Mouse (Mus musculus): Measurements from ENCODE around the gene Filip1l. TPM values are rescaled to one million over a fixed set of nuclear protein-coding genes. Genes with fewer than 3 reads are reported as not detected.

Filip1l gene
- polyA plus RNA-seq, 1 experiment: 15.1 TPM

GRCm38 (mm10) chr16:57403825-57404224 lies 50.9 kb downstream of the Filip1l start:
- peaks cover 8% of the 10 kb centered on the region for H3K4me1 ChIP-seq (ENCODE audit: control insufficient read depth, insufficient read depth, low read length)
- DNase-seq: no peak
- TF ChIP-seq CTCF (IDR thresholded peaks at IDR 0.05; ENCODE audit: insufficient read depth, low read length) (no peak), POLR2A (IDR thresholded peaks at IDR 0.05; ENCODE audit: borderline replicate concordance, extremely low read depth, low read depth, low read length) (no peak)
- 62% methylated on average over 5 of the region's 5 CpGs for WGBS
- no peak overlapping the region for H3K4me3 ChIP-seq (replicated peaks; ENCODE audit: extremely low read depth, low read depth, low read length)

DNA sequence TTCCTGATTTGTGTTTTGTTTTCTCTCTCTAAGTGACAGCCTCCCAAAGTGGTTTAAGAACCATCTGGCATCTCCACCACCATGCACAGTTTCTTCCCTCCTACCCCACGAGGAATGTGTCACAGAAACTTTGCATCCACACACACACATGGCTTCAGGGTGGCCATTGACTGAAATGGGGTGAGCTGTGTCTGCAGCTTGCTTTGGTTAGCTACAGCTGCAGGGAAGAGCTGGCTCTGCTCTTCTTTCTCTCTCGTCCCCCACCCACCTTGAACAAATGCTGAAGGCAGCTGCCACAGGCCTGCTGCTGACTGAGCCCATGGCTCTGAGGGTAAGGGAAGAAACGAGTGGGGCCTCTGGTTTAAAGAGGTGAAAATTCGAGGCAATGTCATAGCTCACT lies 59.9 kb downstream of the Filip1l start:
- Histone ChIP-seq H3K4me1 (ENCODE audit: control insufficient read depth, insufficient read depth, low read length) (no peaks in the 10 kb centered on the region), H3K4me3 (replicated peaks; ENCODE audit: extremely low read depth, low read depth, low read length) (no peak overlapping the region)
- WGBS: 60% methylated on average over 4 of the region's 4 CpGs
- TF ChIP-seq POLR2A (IDR thresholded peaks at IDR 0.05; ENCODE audit: borderline replicate concordance, extremely low read depth, low read depth, low read length) (no peak), CTCF (IDR thresholded peaks at IDR 0.05; ENCODE audit: insufficient read depth, low read length) (no peak)
- DNase-seq: no peak

- no peak overlapping the region for H3K4me3 ChIP-seq (replicated peaks; ENCODE audit: extremely low read depth, low read depth, low read length)
- 74% methylated on average over 2 of the region's 2 CpGs for WGBS
- TF ChIP-seq POLR2A (IDR thresholded peaks at IDR 0.05; ENCODE audit: borderline replicate concordance, extremely low read depth, low read depth, low read length): no peak
- no peak for TF ChIP-seq CTCF (IDR thresholded peaks at IDR 0.05; ENCODE audit: insufficient read depth, low read length)
- peaks cover 3% of the 10 kb centered on the region; the same call in 1 of the 2 replicates for H3K4me1 ChIP-seq (ENCODE audit: control insufficient read depth, insufficient read depth, low read length)
- DNase-seq: no peak
Observed at GRCm38 (mm10) chr16:57416049-57416448, 63.2 kb downstream of the Filip1l start.

GRCm38 (mm10) chr16:57417017-57417416 lies 64.1 kb downstream of the Filip1l start:
- Histone ChIP-seq H3K4me1 (ENCODE audit: control insufficient read depth, insufficient read depth, low read length) (peaks cover 10% of the 10 kb centered on the region), H3K4me3 (replicated peaks; ENCODE audit: extremely low read depth, low read depth, low read length) (no peak overlapping the region)
- TF ChIP-seq POLR2A (IDR thresholded peaks at IDR 0.05; ENCODE audit: borderline replicate concordance, extremely low read depth, low read depth, low read length) (no peak), CTCF (IDR thresholded peaks at IDR 0.05; ENCODE audit: insufficient read depth, low read length) (no peak)
- no peak for DNase-seq
- 70% methylated on average over 9 of the region's 9 CpGs for WGBS

- WGBS: 58% methylated on average over 1 of the region's 1 CpGs
- no peak for DNase-seq
- Histone ChIP-seq H3K4me1 (ENCODE audit: control insufficient read depth, insufficient read depth, low read length) (peaks cover 12% of the 10 kb centered on the region), H3K4me3 (replicated peaks; ENCODE audit: extremely low read depth, low read depth, low read length) (no peak overlapping the region)
- TF ChIP-seq CTCF (IDR thresholded peaks at IDR 0.05; ENCODE audit: insufficient read depth, low read length) (no peak), POLR2A (IDR thresholded peaks at IDR 0.05; ENCODE audit: borderline replicate concordance, extremely low read depth, low read depth, low read length) (no peak)
Observed at GRCm38 (mm10) chr16:57417955-57418354, 65.1 kb downstream of the Filip1l start.

DNA sequence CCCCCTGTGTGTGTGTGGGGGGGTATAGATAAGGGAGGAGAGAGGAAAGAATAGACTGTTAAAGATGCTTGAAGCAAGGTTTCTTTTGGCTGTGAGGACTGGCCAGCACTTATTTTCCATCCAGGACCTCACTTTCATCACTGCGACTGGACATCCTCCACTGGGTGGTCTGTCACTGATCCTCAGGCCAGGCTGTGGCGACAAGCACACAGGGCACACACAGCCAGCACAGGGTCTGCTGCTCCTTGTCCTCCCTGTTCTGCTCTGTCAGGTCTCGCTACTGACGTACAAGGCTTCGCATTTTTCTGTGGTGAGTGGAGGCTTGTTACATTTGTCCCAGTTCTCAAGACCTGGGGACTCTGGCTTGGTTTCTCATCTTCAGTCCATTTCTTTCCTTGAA lies 66.4 kb downstream of the Filip1l start:
- peaks cover 12% of the 10 kb centered on the region for H3K4me1 ChIP-seq (ENCODE audit: control insufficient read depth, insufficient read depth, low read length)
- WGBS: 68% methylated on average over 5 of the region's 5 CpGs
- TF ChIP-seq POLR2A (IDR thresholded peaks at IDR 0.05; ENCODE audit: borderline replicate concordance, extremely low read depth, low read depth, low read length) (peak; percentile 33; the same call in 1 of the 2 replicates), CTCF (IDR thresholded peaks at IDR 0.05; ENCODE audit: insufficient read depth, low read length) (no peak)
- no peak overlapping the region for H3K4me3 ChIP-seq (replicated peaks; ENCODE audit: extremely low read depth, low read depth, low read length)
- DNase-seq: no peak

- WGBS: 75% methylated on average over 5 of the region's 5 CpGs
- TF ChIP-seq POLR2A (IDR thresholded peaks at IDR 0.05; ENCODE audit: borderline replicate concordance, extremely low read depth, low read depth, low read length): no peak
- no peak for TF ChIP-seq CTCF (IDR thresholded peaks at IDR 0.05; ENCODE audit: insufficient read depth, low read length)
- no peak for DNase-seq
- Histone ChIP-seq H3K4me1 (ENCODE audit: control insufficient read depth, insufficient read depth, low read length) (peaks cover 12% of the 10 kb centered on the region), H3K4me3 (replicated peaks; ENCODE audit: extremely low read depth, low read depth, low read length) (no peak overlapping the region)
Observed at GRCm38 (mm10) chr16:57419881-57420280, 67.0 kb downstream of the Filip1l start.

GRCm38 (mm10) chr16:57420773-57421556 lies 68.1 kb downstream of the Filip1l start:
- Histone ChIP-seq H3K4me1 (ENCODE audit: control insufficient read depth, insufficient read depth, low read length) (peaks cover 12% of the 10 kb centered on the region), H3K4me3 (replicated peaks; ENCODE audit: extremely low read depth, low read depth, low read length) (no peak overlapping the region)
- WGBS: 24% methylated on average over 8 of the region's 8 CpGs
- DNase-seq: no peak
- no peak for TF ChIP-seq POLR2A (IDR thresholded peaks at IDR 0.05; ENCODE audit: borderline replicate concordance, extremely low read depth, low read depth, low read length)
- no peak for TF ChIP-seq CTCF (IDR thresholded peaks at IDR 0.05; ENCODE audit: insufficient read depth, low read length)

GRCm38 (mm10) chr16:57421680-57422417 lies 69.0 kb downstream of the Filip1l start:
- Histone ChIP-seq H3K4me1 (ENCODE audit: control insufficient read depth, insufficient read depth, low read length) (peaks cover 12% of the 10 kb centered on the region), H3K4me3 (replicated peaks; ENCODE audit: extremely low read depth, low read depth, low read length) (no peak overlapping the region)
- WGBS: 68% methylated on average over 7 of the region's 7 CpGs
- no peak for TF ChIP-seq POLR2A (IDR thresholded peaks at IDR 0.05; ENCODE audit: borderline replicate concordance, extremely low read depth, low read depth, low read length)
- DNase-seq: no peak

Measured in lung, adult 2 months (tissue).